Mouse (Mus musculus) brain, embryonic 18.5 days (tissue): ENCODE results near the gene Gm826.

Source experiments
- DNase-seq: peaks from one replicate; pipeline ENCODE4 v3.0.0-alpha.2; 2012; ENCODE audit warnings: low read depth, low spot score

Gm826 gene

GRCm38 (mm10) chr2:160353581-160353980, 19.6 kb upstream of the Gm826 start:
- no peak for DNase-seq

- no peak for DNase-seq
These were observed 17.1 kb upstream of the Gm826 start for GRCm38 (mm10) chr2:160351038-160351574.

GRCm38 (mm10) chr2:160349578-160349977, 15.6 kb upstream of the Gm826 start:
- DNase-seq = no peak

GRCm38 (mm10) chr2:160348796-160349195, 14.8 kb upstream of the Gm826 start:
- DNase-seq = no peak

- DNase-seq = no peak
These were observed 14.2 kb upstream of the Gm826 start for GRCm38 (mm10) chr2:160348072-160348604.

GRCm38 (mm10) chr2:160345644-160346043, 11.7 kb upstream of the Gm826 start:
- DNase-seq = no peak

GRCm38 (mm10) chr2:160340121-160340520, 6.2 kb upstream of the Gm826 start:
- no peak for DNase-seq

GRCm38 (mm10) chr2:160339595-160339994, 5.6 kb upstream of the Gm826 start:
- DNase-seq = no peak

- DNase-seq = no peak
These were observed 2.1 kb upstream of the Gm826 start for GRCm38 (mm10) chr2:160336053-160336452.

GRCm38 (mm10) chr2:160335043-160335442, 1.1 kb upstream of the Gm826 start:
- DNase-seq = no peak

GRCm38 (mm10) chr2:160332516-160333325, 1.2 kb downstream of the Gm826 start:
- no peak for DNase-seq

- no peak for DNase-seq
These were observed 5.1 kb downstream of the Gm826 start for GRCm38 (mm10) chr2:160328886-160329285.

- DNase-seq = no peak
These were observed 6.2 kb downstream of the Gm826 start for GRCm38 (mm10) chr2:160327716-160328115.

GRCm38 (mm10) chr2:160327167-160327566, 6.8 kb downstream of the Gm826 start:
- DNase-seq = no peak

- DNase-seq = no peak
These were observed 8.8 kb downstream of the Gm826 start for GRCm38 (mm10) chr2:160325105-160325644.

GRCm38 (mm10) chr2:160321829-160322228, 12.1 kb downstream of the Gm826 start:
- DNase-seq = no peak

GRCm38 (mm10) chr2:160318255-160318654, 15.7 kb downstream of the Gm826 start:
- no peak for DNase-seq

- DNase-seq = no peak
These were observed 20.4 kb downstream of the Gm826 start for GRCm38 (mm10) chr2:160313595-160314007.

- no peak for DNase-seq
These were observed 28.9 kb downstream of the Gm826 start for GRCm38 (mm10) chr2:160305070-160305469.

GRCm38 (mm10) chr2:160303992-160304391, 30.0 kb downstream of the Gm826 start:
- no peak for DNase-seq

GRCm38 (mm10) chr2:160302013-160302412, 31.9 kb downstream of the Gm826 start:
- no peak for DNase-seq

GRCm38 (mm10) chr2:160298586-160298985, 35.4 kb downstream of the Gm826 start:
- DNase-seq = no peak
